ENCODE assay signal across 8 mouse cellular contexts in the genomic region with DNA sequence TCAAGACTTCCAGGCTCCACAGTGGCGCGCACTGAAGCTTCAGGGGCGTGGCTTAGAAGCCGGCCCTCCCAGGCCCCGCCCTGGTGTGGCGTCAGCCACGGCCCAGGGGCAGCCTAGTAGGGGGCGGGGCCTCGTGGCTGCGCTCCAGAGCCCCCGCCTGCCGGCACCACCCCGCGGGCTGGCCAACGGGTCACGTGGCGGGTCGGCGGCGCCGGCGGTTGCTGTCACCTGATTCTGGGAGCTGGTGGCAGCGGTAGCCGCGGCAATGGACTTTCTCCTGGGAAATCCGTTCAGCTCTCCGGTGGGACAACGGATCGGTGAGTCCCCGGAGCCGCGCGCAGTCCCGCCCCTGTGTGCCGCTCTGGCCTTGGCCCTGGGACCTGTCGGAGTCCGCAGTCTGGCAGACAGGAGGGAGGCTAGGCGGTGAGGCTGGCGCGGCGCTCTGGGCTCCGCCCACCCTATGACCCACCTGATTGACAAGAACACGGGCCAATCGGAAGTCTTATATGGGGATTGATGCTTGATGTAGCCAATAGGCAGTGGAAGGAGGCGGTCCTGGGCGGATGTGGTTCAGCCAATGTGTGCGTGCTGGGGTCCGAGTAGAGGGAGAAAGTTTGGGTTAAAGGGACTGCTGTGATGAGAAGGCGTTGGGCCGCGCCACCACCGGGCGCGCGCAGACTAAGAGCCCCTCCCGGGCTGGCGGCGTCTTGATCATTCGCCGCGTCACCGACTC. TPM values are rescaled to one million over a fixed set of nuclear protein-coding genes. Genes with fewer than 3 reads are reported as not detected.
DNase-seq lines count a peak whose midpoint lies in the region; ATAC-seq and TF ChIP-seq lines count a peak whose summit lies in the region.

A gene (plus strand): TSS at position 195 of the 733 bp plus-strand sequence.

- in situ Hi-C loops in Patski (cut with MboI; ENCODE audit: low pct_unique_long_range_greater_than_20kb) = no loop called here

- H3K9ac ChIP-seq in hindbrain, embryonic 13.5 days = peak within 1 kb of the TSS; percentile 74

- no peaks in the 10 kb centered on the region for H3K27me3 ChIP-seq in Patski
- H3K27me3 ChIP-seq in hindbrain, embryonic 13.5 days = no peaks in the 10 kb centered on the region

- POLR2A ChIA-PET in Patski (lab: Charles Lee) = no interaction called here

- CTCF ChIA-PET in Patski (lab: Charles Lee) = interaction anchor here (1.7 kb wide), 1 partner anchor 38 kb away, joined by 6 read pairs; no protein-coding TSS in a partner anchor

- no peaks in the 10 kb centered on the region for H3K9me3 ChIP-seq in hindbrain, embryonic 13.5 days

- ATAC-seq in Patski = peak; percentile 94
- ATAC-seq in hindbrain, embryonic 13.5 days (ENCODE audit: low FRiP score) = peak; percentile 100

- H3K4me1 ChIP-seq in hindbrain, embryonic 13.5 days (replicated peaks) = peaks cover 16% of the 10 kb centered on the region

- H3K27ac ChIP-seq in hindbrain, embryonic 13.5 days = peak within 1 kb of the TSS; percentile 90

- H3K4me2 ChIP-seq in hindbrain, embryonic 13.5 days = peak within 1 kb of the TSS; percentile 82

- under 1% methylated on average over 57 of the region's 62 CpGs for WGBS in hindbrain, embryonic 13.5 days

- H3K36me3 ChIP-seq in hindbrain, embryonic 13.5 days = peaks cover 20% of the 10 kb centered on the region

- peak within 1 kb of the TSS; percentile 59 for H3K4me3 ChIP-seq in hindbrain, embryonic 13.5 days

- no peak for TF ChIP-seq CTCF in Patski (IDR thresholded peaks at IDR 0.05)

- DNase-seq in Patski (ENCODE audit: low read depth, low spot score) = peak; percentile 99
- DNase-seq in cerebellum, postnatal 14 days = peak; percentile 99 to 100
- peak; percentile 97 to 99 for DNase-seq in frontal cortex, postnatal 14 days (ENCODE audit: low spot score in 2 of 2)
- DNase-seq in layer of hippocampus, postnatal 25 days (ENCODE audit: extremely low spot score in 1 of 2, low spot score in 1 of 2) = peak; percentile 99 to 100
- DNase-seq in lung, postnatal 25 days (ENCODE audit: low spot score) = peak; percentile 96
- peak; percentile 100 for DNase-seq in retina, embryonic 14.5 days (ENCODE audit: low spot score)
- DNase-seq in thymus, postnatal 4 days = peak; percentile 97

RNA-seq across cellular contexts. Expression of the gene that starts here (rescaled TPM):
- 32.0 TPM for polyA plus RNA-seq in Patski (2021)
- 27.3 and 30.1 TPM in 2 replicates for polyA plus RNA-seq in hindbrain, embryonic 13.5 days (2015; fragmentation: Nextera tagmentation; extraction: Ambion mirVana)
- total RNA-seq in layer of hippocampus, postnatal 25 days (2021) = 10 to 100 TPM; 37.3 to 38.7 TPM

Comparison
In these comparisons a context has a peak if more than half of its experiments do, and no peak if none do; other contexts are left out.
1. Peak in every context shown above with its lines: DNase-seq, ATAC-seq, H3K4me3 ChIP-seq and H3K27ac ChIP-seq.